Mouse (Mus musculus): ENCODE results near the gene Tbx21. TPM values are rescaled to one million over a fixed set of nuclear protein-coding genes. Genes with fewer than 3 reads are reported as not detected.

The Tbx21 gene
- total RNA-seq, 2 experiments from 2014 or later: 0.17 to 0.48 TPM

DNA sequence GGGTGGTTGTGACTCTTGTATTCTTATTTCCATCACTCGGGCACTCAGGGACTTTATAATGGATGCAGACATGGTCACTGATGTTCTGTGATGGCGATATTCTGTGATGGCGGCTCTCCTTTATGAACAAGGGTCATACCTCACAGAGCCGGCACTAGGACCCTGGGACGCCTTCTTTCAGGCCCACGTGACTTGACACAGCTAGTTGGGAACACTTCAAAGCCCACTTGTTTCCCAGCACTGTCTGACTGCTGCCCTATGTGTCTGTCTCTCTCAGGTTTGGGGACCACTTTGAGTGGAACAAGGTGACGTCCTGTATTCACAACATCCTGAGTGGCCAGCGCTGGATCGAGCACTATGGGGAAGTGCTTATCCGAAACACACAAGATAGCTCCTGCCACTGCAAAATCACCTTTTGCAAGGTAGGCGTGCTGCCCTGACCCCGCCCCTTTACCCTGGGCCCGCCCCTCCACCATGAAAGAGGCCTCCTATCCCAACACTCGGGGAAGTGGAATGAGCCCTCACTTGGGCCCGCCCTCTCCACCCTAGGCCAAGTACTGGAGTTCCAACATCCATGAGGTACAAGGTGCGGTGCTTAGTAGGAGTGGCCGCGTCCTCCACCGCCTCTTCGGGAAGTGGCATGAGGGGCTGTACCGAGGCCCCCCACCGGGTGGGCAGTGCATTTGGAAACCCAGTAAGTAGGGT is 48.3 kb downstream of the Tbx21 start:
- no peak for DNase-seq
- H3K4me3 ChIP-seq: no peak overlapping the region
- no peak overlapping the region for H3K27ac ChIP-seq
- intact Hi-C loops (cut with DNase I): no loop called here
- no peak for TF ChIP-seq CTCF (IDR thresholded peaks at IDR 0.05)

DNA sequence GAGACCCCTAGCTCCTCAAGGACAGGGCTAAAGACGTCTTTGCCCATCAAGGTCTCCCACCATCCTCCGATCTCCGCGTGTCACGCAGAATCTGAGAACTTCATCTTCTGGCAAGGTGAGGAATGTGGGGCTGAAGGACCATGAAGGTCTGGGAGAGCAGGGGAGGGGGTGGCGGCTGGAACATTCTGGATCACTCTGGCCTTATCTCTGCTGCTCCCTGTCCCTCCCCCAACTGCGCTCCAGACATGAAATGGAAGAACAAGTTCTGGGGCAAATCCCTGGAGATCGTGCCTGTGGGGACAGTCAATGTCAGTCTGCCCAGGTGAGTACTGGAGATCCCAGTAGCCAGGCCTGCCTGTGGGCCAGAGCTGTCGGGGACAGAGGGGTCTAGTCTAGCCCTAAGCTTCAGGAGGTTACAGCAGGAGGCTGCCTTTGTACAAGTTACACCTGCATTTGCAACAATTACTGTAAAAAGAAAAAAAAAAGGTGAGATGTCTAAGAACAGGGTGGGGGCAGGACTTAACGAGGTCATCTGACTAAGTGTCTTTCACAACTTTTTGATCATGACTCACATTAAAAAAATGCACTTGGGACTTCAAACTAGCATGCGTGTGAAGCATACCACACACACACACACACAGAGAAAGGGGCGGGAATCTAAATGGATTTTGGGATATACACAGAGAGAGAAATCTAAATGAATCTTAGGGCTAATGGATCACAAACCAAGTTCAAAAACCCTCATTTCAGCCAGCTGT is 49.4 kb downstream of the Tbx21 start:
- H3K27ac ChIP-seq: no peak overlapping the region
- no peak overlapping the region for H3K4me3 ChIP-seq
- no peak for TF ChIP-seq CTCF (IDR thresholded peaks at IDR 0.05)
- no peak for DNase-seq
- intact Hi-C loops (cut with DNase I): no loop called here

- no peak overlapping the region for H3K27ac ChIP-seq
- intact Hi-C loops (cut with DNase I): no loop called here
- no peak for DNase-seq
Measured at GRCm38 (mm10) chr11:97063921-97064295, 51.2 kb downstream of the Tbx21 start.

DNA sequence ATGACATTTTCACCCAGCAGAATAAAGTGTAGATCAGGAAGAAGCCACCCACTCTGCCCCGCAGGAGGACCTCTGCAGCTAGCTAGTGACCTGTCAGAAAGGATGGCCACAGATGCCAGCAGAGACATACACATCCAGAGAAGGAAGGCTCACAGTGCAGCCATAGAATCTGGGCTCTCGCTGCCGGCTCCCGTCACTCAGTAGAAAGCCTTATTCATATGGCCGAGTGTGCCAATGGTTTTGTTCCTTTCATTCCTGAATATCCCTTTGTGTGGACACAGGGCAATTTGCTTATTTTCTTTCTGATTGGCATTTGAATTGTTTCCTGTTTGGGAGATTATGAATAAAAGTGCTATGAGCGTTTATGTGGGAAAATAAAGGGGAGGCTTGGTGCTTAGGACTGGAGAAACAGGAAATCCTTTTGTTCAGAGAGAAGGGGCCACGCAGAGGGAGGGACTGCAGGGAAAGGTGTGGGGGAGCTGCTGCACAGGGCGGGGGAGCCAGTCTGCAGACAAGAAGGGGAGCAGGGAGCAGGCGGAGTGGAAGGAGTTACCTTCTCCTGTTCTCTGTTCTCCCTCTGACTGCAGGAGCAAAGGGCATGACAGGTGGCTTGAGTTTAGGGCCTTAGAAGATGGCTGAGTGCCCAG is 51.7 kb downstream of the Tbx21 start:
- intact Hi-C loops (cut with DNase I): no loop called here
- no peak for TF ChIP-seq CTCF (IDR thresholded peaks at IDR 0.05)
- no peak overlapping the region for H3K4me3 ChIP-seq
- no peak overlapping the region for H3K27ac ChIP-seq
- DNase-seq: no peak

More at GRCm38 (mm10) chr11:97063921-97064295, 51.2 kb downstream of the Tbx21 start:
- peak; percentile 30; the same call in 1 of the 2 replicates for TF ChIP-seq CTCF (IDR thresholded peaks at IDR 0.05)
- H3K4me3 ChIP-seq: no peak overlapping the region

DNA sequence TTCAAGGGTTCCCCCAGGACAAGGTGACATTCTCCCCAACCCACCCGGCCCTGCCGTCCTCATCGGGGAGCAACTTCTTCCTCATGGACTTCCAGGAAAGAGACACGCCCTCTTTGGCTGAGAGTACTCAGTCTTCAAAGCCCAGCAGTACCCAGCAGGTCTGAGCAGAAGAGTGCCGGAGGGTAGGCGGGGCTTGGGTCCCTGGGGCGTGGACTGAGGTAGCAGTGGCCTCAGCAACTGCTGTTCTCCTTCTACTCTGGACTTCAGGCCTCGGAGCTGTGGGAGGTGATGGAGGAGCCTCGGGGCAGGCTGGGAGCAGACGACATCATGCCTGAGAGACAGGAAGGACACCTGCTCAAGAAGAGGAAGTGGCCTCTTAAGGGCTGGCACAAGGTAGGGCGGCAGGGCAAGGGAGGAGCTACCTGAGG is 62.9 kb downstream of the Tbx21 start:
- no peak for TF ChIP-seq CTCF (IDR thresholded peaks at IDR 0.05)
- intact Hi-C loops (cut with DNase I): no loop called here
- no peak for DNase-seq
- Histone ChIP-seq H3K4me3 (peak overlapping the region; percentile 75), H3K27ac (no peak overlapping the region)

GRCm38 (mm10) chr11:97050944-97051586 is 64.1 kb downstream of the Tbx21 start:
- Histone ChIP-seq H3K27ac (peak overlapping the region; percentile 85), H3K4me3 (peak overlapping the region; percentile 75)
- DNase-seq: no peak
- no peak for TF ChIP-seq CTCF (IDR thresholded peaks at IDR 0.05)
- intact Hi-C loops (cut with DNase I): no loop called here

DNA sequence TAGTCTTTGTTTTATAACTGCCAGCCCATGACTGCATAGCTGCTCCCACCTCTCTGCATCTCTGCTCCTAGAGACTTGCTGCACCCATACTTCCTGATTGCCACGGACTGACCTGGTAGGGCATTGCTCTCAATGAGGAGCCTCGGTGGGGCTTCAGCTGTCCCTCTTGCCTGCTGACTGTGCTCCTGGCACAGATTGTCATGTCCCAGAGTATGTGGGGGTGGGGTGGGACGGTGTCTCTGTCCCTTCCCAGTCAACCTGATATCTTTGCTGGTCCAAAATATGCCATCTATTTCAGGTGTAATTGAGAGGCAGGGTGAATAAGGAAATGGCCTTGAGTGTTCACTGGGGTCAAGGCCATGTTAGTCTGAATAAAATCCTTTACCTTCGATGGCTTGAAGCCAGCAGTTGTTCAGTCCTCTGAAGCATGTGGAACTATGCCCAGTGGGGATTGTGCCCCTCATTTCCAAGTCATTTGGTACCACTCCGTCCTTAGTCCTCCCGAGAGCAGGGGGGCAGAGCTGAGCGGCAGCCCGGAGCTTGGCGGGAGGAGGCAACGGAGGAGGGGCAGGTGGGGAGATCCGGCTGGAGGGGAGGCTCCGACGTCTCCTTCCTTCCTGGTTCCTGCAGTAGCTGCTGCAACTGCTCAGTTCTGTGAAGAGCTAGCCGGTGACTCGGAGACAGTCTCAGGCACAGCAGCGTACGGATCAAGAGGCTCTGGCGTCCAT is 64.8 kb downstream of the Tbx21 start, which contains the start of gene Osbpl7:
Osbpl7 (plus strand) TSS at position 413 of the 728 bp plus-strand sequence.
- peak within 1 kb of the TSS; percentile 85 for H3K27ac ChIP-seq
- intact Hi-C loops (cut with DNase I): no loop called here
- peak; percentile 83 for DNase-seq
- peak within 1 kb of the TSS; percentile 75 for H3K4me3 ChIP-seq
- peak; percentile 30; the same call in 1 of the 2 replicates for TF ChIP-seq CTCF (IDR thresholded peaks at IDR 0.05)

GRCm38 (mm10) chr11:97049492-97050085 is 65.5 kb downstream of the Tbx21 start:
- peak overlapping the region; percentile 85; the same call in 1 of the 2 replicates for H3K27ac ChIP-seq
- no peak for DNase-seq
- H3K4me3 ChIP-seq: no peak overlapping the region
- intact Hi-C loops (cut with DNase I): no loop called here
- TF ChIP-seq CTCF (IDR thresholded peaks at IDR 0.05): no peak

- intact Hi-C loops (cut with DNase I): no loop called here
- H3K4me3 ChIP-seq: no peak overlapping the region
- TF ChIP-seq CTCF (IDR thresholded peaks at IDR 0.05): no peak
- no peak for DNase-seq
- no peak overlapping the region for H3K27ac ChIP-seq
Measured at GRCm38 (mm10) chr11:97048090-97048650, 67.0 kb downstream of the Tbx21 start.

Small RNA genes within 50 kb of the gene (microRNA-seq; reads per million reads assigned to microRNA genes)
- gene Mir7235 (not detected), gene Mir8103 (not detected)

Other genes with a start within 250 kb of the Tbx21 start
- gene Cdk5rap3, start 198.8 kb downstream of the Tbx21 start, total RNA-seq (2021): 10 to 100 TPM; 21.5 to 24.0 TPM
- not detected for gene Prr15l, start 187.2 kb downstream of the Tbx21 start, total RNA-seq (2021)
- 1 to 10 TPM; 7.4 to 8.2 TPM for gene Pnpo, start 171.3 kb downstream of the Tbx21 start, total RNA-seq (2021)
- gene Sp2, start 132.4 kb downstream of the Tbx21 start, total RNA-seq (2021): 10 to 100 TPM; 10.4 to 11.0 TPM
- gene Sp6, start 101.9 kb downstream of the Tbx21 start, total RNA-seq (2021): under 1 TPM in 1 of 2 experiments, not detected in 1; 0.10 TPM
- gene Scrn2, start 85.4 kb downstream of the Tbx21 start, total RNA-seq (2021): 10 to 100 TPM; 10.4 to 11.4 TPM
- gene Lrrc46, start 73.9 kb downstream of the Tbx21 start, total RNA-seq (2021): not detected
- 10 to 100 TPM; 36.9 to 50.7 TPM for gene Mrpl10, start 73.8 kb downstream of the Tbx21 start, total RNA-seq (2021)
- gene Osbpl7, start 64.7 kb downstream of the Tbx21 start, total RNA-seq (2021): 1 to 10 TPM; 2.2 to 4.3 TPM
- 1 to 10 TPM; 4.0 to 6.1 TPM for gene Tbkbp1, start 36.2 kb upstream of the Tbx21 start, total RNA-seq (2021)
- gene Kpnb1, start 72.5 kb upstream of the Tbx21 start, total RNA-seq (2021): 10 to 100 TPM; 49.2 to 58.9 TPM
- 10 to 100 TPM; 57.6 to 77.2 TPM for gene Npepps, start 165.3 kb upstream of the Tbx21 start, total RNA-seq (2021)
- 10 to 100 TPM; 34.1 to 50.7 TPM for gene Mrpl45, start 200.4 kb upstream of the Tbx21 start, total RNA-seq (2021)
- gene Gpr179, start 236.7 kb upstream of the Tbx21 start, total RNA-seq (2021): under 1 TPM in 1 of 2 experiments, not detected in 1; 0.03 TPM
- gene Socs7, start 247.2 kb upstream of the Tbx21 start, total RNA-seq (2021): 10 to 100 TPM; 43.2 to 48.6 TPM